Mouse (Mus musculus) neural tube, embryonic 15.5 days (tissue): Measurements from ENCODE around the gene Pafah1b3. TPM values are rescaled to one million over a fixed set of nuclear protein-coding genes. Genes with fewer than 3 reads are reported as not detected.

Experiments
- ATAC-seq: fragments of 200-750 bp; cut with Nextera tagmentation; 2 replicates; pipeline ENCODE4 v1.8.0; 2017; ENCODE audit warnings: mild to moderate bottlenecking, moderate TSS enrichment, moderate library complexity; ENCODE audit not compliant: low FRiP score
- H3K27ac ChIP-seq: fragments of 300-500 bp; sonication (generic); replicated peaks from 2 replicates; pipeline ENCODE4 v1.5.1; 2015; ENCODE audit warnings: mild to moderate bottlenecking, inconsistent platforms
- H3K27me3 ChIP-seq: fragments of 300-500 bp; sonication (generic); replicated peaks from 2 replicates; pipeline ENCODE4 v1.6.1; 2015; ENCODE audit warnings: inconsistent platforms
- H3K36me3 ChIP-seq: fragments of 300-500 bp; sonication (generic); 2 replicates; pipeline ENCODE4 v1.6.1; 2015; ENCODE audit warnings: inconsistent platforms
- H3K4me1 ChIP-seq: fragments of 300-500 bp; sonication (generic); 2 replicates; pipeline ENCODE4 v1.6.1; 2015; ENCODE audit warnings: inconsistent platforms
- H3K4me2 ChIP-seq: fragments of 300-500 bp; sonication (generic); 2 replicates; pipeline ENCODE4 v1.6.1; 2015; ENCODE audit warnings: inconsistent platforms, mild to moderate bottlenecking, moderate library complexity
- H3K4me3 ChIP-seq: fragments of 300-500 bp; sonication (generic); replicated peaks from 2 replicates; pipeline ENCODE4 v1.5.1; 2015; ENCODE audit warnings: mild to moderate bottlenecking, inconsistent platforms
- H3K9ac ChIP-seq: fragments of 300-500 bp; sonication (generic); replicated peaks from 2 replicates; pipeline ENCODE4 v1.6.1; 2015; ENCODE audit warnings: mild to moderate bottlenecking, inconsistent platforms
- H3K9me3 ChIP-seq: fragments of 300-500 bp; sonication (generic); replicated peaks from 2 replicates; pipeline ENCODE4 v1.6.1; 2016; ENCODE audit warnings: inconsistent platforms
- WGBS: fragments of 180-500 bp; shearing (Covaris S2); methylation state at CpG from one replicate; pipeline ENCODE4 v1.1.7; 2015; ENCODE audit warnings: mixed read lengths; 5-methylcytosine and 5-hydroxymethylcytosine counted together
- polyA plus RNA-seq: library from polyadenylated mRNA; unstranded; fragments of >200 nt; fragmentation: Nextera tagmentation; extraction: Ambion mirVana; gene quantifications from 2 replicates; pipeline ENCODE4 v1.2.1, GENCODE M21; 2015

Gene Pafah1b3
- polyA plus RNA-seq, 1 experiment from 2014 or later = 569 TPM

GRCm38 (mm10) chr7:25246759-25247137 is 51.0 kb downstream of the Pafah1b3 start:
- ATAC-seq = no peak
- no peaks in the 10 kb centered on the region for H3K9me3 ChIP-seq
- H3K27me3 ChIP-seq = no peaks in the 10 kb centered on the region
- peak overlapping the region; percentile 96 for H3K4me2 ChIP-seq
- H3K9ac ChIP-seq = peak overlapping the region; percentile 23; the same call in 1 of the 2 replicates
- peak overlapping the region; percentile 19 for H3K4me3 ChIP-seq
- peaks cover 68% of the 10 kb centered on the region for H3K4me1 ChIP-seq
- peak overlapping the region; percentile 90 for H3K27ac ChIP-seq
- 56% methylated on average over 4 of the region's 4 CpGs for WGBS
- no peaks in the 10 kb centered on the region for H3K36me3 ChIP-seq

GRCm38 (mm10) chr7:25246079-25246758 is 51.6 kb downstream of the Pafah1b3 start:
- 52% methylated on average over 20 of the region's 20 CpGs for WGBS
- no peaks in the 10 kb centered on the region for H3K9me3 ChIP-seq
- peak overlapping the region; percentile 12 for H3K4me3 ChIP-seq
- no peaks in the 10 kb centered on the region for H3K36me3 ChIP-seq
- H3K4me1 ChIP-seq = peaks cover 65% of the 10 kb centered on the region
- H3K9ac ChIP-seq = peak overlapping the region; percentile 23; the same call in 1 of the 2 replicates
- H3K27ac ChIP-seq = peak overlapping the region; percentile 90
- H3K4me2 ChIP-seq = peak overlapping the region; percentile 96
- H3K27me3 ChIP-seq = no peaks in the 10 kb centered on the region
- ATAC-seq = no peak

Other genes with a start within 250 kb of the Pafah1b3 start
- gene Grik5, start 225.6 kb downstream of the Pafah1b3 start, polyA plus RNA-seq = 14.9 and 17.8 TPM in 2 replicates
- 31.6 TPM in 2 replicates for gene Zfp574, start 225.4 kb downstream of the Pafah1b3 start, polyA plus RNA-seq
- gene Pou2f2, start 118.3 kb downstream of the Pafah1b3 start, polyA plus RNA-seq = 19.5 and 24.1 TPM in 2 replicates
- 16.7 and 17.7 TPM in 2 replicates for gene Dedd2, start 77.4 kb downstream of the Pafah1b3 start, polyA plus RNA-seq
- 1.7 and 2.3 TPM in 2 replicates for gene Zfp526, start 76.6 kb downstream of the Pafah1b3 start, polyA plus RNA-seq
- 16.0 and 16.3 TPM in 2 replicates for gene Gsk3a, start 60.1 kb downstream of the Pafah1b3 start, polyA plus RNA-seq
- 3.7 and 6.5 TPM in 2 replicates for gene Erf, start 47.2 kb downstream of the Pafah1b3 start, polyA plus RNA-seq
- gene Cic, start 30.3 kb downstream of the Pafah1b3 start, polyA plus RNA-seq = 33.3 and 37.2 TPM in 2 replicates
- gene Prr19, start 3.4 kb upstream of the Pafah1b3 start, polyA plus RNA-seq = 3.0 and 3.5 TPM in 2 replicates
- 73.5 and 98.1 TPM in 2 replicates for gene Tmem145, start 8.1 kb upstream of the Pafah1b3 start, polyA plus RNA-seq
- gene Megf8, start 19.2 kb upstream of the Pafah1b3 start, polyA plus RNA-seq = 19.3 and 22.7 TPM in 2 replicates
- gene Cnfn, start 71.7 kb upstream of the Pafah1b3 start, polyA plus RNA-seq = 0.54 and 2.3 TPM in 2 replicates
- gene Lipe, start 100.7 kb upstream of the Pafah1b3 start, polyA plus RNA-seq = 12.1 and 12.5 TPM in 2 replicates
- gene Cxcl17, start 114.9 kb upstream of the Pafah1b3 start, polyA plus RNA-seq = 1.3 and 1.6 TPM in 2 replicates
- 1.1 and 3.4 TPM in 2 replicates for gene Ceacam1, start 179.6 kb upstream of the Pafah1b3 start, polyA plus RNA-seq
- gene Ceacam2, start 241.9 kb upstream of the Pafah1b3 start, polyA plus RNA-seq = 0.08 and 0.19 TPM in 2 replicates